Mouse (Mus musculus): ENCODE measurements around the gene Scaf1. TPM values are rescaled to one million over a fixed set of nuclear protein-coding genes. Genes with fewer than 3 reads are reported as not detected.

Scaf1 gene
- polyA plus RNA-seq, 1 experiment from 2014 or later: 34.8 TPM

DNA sequence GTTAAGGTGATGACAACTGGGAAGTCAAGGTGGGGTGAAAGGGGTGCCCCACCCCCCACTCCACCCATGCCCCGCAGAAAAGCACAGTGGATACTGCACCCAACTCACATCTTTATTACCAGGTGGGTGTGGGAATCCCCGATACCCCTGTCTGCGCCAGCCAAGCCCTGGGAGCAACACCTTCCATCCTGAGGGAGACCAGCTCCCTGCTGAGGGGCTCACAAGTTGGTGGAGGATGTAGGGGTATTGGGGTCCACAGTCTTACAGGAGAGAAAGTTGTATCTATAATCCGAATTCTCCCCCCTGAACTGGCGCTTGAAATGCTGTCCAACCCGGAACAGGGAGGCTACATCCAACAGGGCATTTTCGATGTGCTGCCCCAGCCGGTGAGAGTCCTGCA, 56.9 kb downstream of the Scaf1 start:
- 86% methylated on average over 8 of the region's 8 CpGs for WGBS
- 0 out of 2 replicates have a peak, but pooled peaks cover 3% of the 10 kb centered on the region for H3K4me1 ChIP-seq
- no peak for ATAC-seq (ENCODE audit: insufficient number of reproducible peaks, low FRiP score, low TSS enrichment, low read depth)

DNA sequence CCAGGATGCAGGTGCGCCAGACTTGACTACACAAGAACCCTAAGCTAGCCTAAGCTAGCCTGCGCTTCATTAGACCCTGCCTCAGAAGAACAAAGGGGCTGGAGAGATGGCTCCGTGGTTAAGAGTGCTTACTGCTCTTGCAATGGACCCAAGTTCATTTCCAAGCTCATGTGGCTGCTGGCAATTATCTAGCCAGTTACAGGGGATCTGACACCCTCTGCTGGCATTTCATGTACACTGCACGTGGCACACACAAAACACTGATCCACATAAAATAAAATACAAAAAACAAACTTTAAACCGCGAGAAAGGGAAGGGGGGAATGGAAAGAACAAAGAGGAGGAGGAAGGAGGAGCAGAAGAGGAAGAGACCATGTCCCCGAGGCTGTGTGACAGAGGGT, 58.0 kb downstream of the Scaf1 start:
- no peak overlapping the region for H3K4me3 ChIP-seq
- no peak overlapping the region for H3K4me2 ChIP-seq
- H3K9ac ChIP-seq: no peak overlapping the region
- peaks cover 36% of the 10 kb centered on the region for H3K36me3 ChIP-seq
- WGBS: 54% methylated on average over 7 of the region's 7 CpGs
- no peaks in the 10 kb centered on the region for H3K9me3 ChIP-seq
- H3K4me1 ChIP-seq: peaks cover 3% of the 10 kb centered on the region; the same call in 1 of the 2 replicates
- no peaks in the 10 kb centered on the region for H3K27me3 ChIP-seq
- H3K27ac ChIP-seq: no peak overlapping the region
- ATAC-seq (ENCODE audit: insufficient number of reproducible peaks, low FRiP score, low TSS enrichment, low read depth): no peak

More for the DNA sequence above, 56.9 kb downstream of the Scaf1 start:
- Histone ChIP-seq H3K9me3 (no peaks in the 10 kb centered on the region), H3K4me3 (no peak overlapping the region), H3K9ac (no peak overlapping the region), H3K27ac (no peak overlapping the region), H3K36me3 (peaks cover 44% of the 10 kb centered on the region), H3K27me3 (no peaks in the 10 kb centered on the region), H3K4me2 (no peak overlapping the region)

DNA sequence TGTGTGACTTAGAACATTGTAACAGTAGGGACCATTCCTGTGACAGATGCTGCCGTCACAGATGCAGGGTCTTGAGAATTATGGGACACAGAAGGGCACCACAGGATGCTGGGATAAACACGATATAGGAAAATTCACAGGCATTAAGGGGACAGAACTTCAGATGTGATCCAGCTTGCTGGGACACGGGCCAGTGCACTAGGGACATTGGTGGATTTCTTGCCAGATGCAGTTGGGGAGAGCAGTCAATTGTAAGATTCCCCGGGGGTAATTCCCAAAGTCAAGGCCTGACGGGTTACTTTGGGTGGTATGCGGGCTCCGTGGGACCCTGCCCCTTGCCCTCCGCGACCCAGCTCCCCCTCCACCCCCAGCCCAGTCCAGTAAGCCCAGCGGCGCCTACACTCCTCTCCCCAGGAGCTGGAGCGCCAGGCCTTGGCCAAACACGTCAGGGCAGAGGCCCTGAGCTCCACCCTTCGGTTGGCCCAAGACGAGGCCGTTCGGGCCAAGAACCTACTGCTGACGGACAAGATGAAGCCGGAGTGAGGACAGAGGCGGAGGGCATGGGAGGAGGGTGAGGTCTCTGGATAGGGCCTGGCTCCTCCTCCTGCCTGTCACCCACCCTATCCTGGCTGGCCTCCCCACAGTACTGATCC, 58.9 kb downstream of the Scaf1 start:
- ATAC-seq (ENCODE audit: insufficient number of reproducible peaks, low FRiP score, low TSS enrichment, low read depth): no peak
- peaks cover 31% of the 10 kb centered on the region for H3K36me3 ChIP-seq
- H3K27me3 ChIP-seq: no peaks in the 10 kb centered on the region
- no peak overlapping the region for H3K4me3 ChIP-seq
- H3K9ac ChIP-seq: no peak overlapping the region
- H3K4me1 ChIP-seq: peaks cover 11% of the 10 kb centered on the region
- no peak overlapping the region for H3K4me2 ChIP-seq
- no peaks in the 10 kb centered on the region for H3K9me3 ChIP-seq
- WGBS: 69% methylated on average over 20 of the region's 20 CpGs
- H3K27ac ChIP-seq: no peak overlapping the region

DNA sequence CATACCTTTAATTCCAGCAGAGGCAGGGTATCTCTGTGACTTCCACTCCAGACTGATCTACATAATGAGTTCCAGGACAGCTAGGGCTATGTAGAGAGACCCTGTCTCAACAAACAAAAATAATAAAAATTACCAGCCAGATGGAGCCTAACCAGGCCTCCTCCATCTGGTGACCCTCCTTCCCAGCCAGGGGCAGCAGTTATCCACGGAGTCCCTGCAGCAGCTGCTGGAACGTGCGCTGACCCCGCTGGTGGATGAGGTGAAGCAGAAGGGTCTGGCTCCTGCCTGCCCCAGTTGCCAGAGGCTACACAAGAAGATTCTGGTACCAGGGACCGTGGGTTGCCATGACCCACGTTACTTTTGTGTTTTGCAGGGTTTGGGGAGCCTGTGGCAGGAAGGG, 59.9 kb downstream of the Scaf1 start:
- 57% methylated on average over 6 of the region's 6 CpGs for WGBS
- no peak overlapping the region for H3K9ac ChIP-seq
- H3K27ac ChIP-seq: no peak overlapping the region
- no peak overlapping the region for H3K4me3 ChIP-seq
- H3K27me3 ChIP-seq: peaks cover 7% of the 10 kb centered on the region
- peaks cover 20% of the 10 kb centered on the region for H3K36me3 ChIP-seq
- no peak overlapping the region for H3K4me2 ChIP-seq
- no peaks in the 10 kb centered on the region for H3K9me3 ChIP-seq
- ATAC-seq (ENCODE audit: insufficient number of reproducible peaks, low FRiP score, low TSS enrichment, low read depth): no peak
- H3K4me1 ChIP-seq: peaks cover 20% of the 10 kb centered on the region

DNA sequence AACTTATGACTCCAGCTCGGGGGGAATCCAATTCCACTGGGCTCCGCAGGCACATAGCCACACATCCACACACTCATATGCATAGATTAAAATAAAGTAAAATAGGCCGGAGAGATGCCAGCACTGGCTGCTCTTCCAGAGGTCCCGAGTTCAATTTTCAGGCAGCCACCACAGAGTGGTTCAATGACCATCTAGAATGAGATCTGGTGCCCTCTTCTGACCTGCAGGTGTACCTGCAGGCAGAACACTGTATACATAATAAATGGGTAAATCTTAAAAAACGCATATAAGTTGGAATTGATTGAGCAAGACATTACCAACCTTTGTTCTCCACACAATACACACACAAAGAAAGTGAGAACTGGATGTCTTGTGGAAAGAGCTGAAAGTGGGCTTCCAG, 60.5 kb downstream of the Scaf1 start:
- Histone ChIP-seq H3K9me3 (no peaks in the 10 kb centered on the region), H3K36me3 (peaks cover 14% of the 10 kb centered on the region), H3K27ac (no peak overlapping the region), H3K27me3 (peaks cover 13% of the 10 kb centered on the region), H3K4me3 (no peak overlapping the region), H3K9ac (no peak overlapping the region), H3K4me2 (no peak overlapping the region), H3K4me1 (peaks cover 21% of the 10 kb centered on the region)
- no peak for ATAC-seq (ENCODE audit: insufficient number of reproducible peaks, low FRiP score, low TSS enrichment, low read depth)
- WGBS: 57% methylated on average over 5 of the region's 5 CpGs

DNA sequence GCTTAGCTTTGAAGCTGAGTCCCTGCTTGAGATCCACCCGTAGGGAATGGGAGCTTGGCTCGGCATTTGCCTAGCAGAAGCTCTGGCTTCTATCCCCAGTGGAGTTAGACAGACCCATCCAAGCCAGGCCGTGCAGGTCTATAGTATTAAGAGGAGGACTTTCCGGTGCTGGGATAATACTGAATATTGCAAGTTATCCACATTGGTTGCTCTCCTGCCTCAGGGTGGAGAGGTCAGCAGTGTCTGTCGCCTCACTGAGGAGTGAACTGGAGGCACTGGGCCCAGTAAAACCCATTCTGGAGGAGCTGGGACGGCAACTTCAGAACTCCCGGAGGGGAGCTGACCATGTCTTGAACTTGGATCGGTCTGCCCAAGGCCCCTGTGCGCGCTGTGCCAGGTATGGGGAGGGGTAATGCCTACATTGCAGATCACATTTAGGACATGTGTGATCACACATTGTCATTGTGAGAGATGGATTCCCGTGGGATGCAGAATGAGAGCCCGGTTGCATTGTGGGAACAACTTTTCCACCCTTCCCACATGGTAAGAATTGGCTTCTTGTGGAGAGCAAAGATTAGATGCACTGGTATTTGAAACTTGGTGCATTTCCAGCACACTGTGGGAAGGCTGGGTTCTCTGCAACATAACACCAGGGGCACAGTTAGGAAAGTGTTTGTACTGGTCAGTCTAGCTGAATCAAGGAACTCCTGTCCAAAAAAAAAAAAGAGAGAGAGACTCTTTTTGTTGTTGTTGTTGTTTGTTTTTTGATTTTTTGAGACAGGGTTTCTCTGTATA, 61.9 kb downstream of the Scaf1 start:
- H3K4me1 ChIP-seq: peaks cover 21% of the 10 kb centered on the region
- no peak overlapping the region for H3K27ac ChIP-seq
- H3K9ac ChIP-seq: no peak overlapping the region
- H3K36me3 ChIP-seq: peaks cover 3% of the 10 kb centered on the region
- H3K4me2 ChIP-seq: no peak overlapping the region
- H3K27me3 ChIP-seq: peaks cover 26% of the 10 kb centered on the region
- no peak for ATAC-seq (ENCODE audit: insufficient number of reproducible peaks, low FRiP score, low TSS enrichment, low read depth)
- 79% methylated on average over 12 of the region's 12 CpGs for WGBS
- H3K4me3 ChIP-seq: no peak overlapping the region
- H3K9me3 ChIP-seq: no peaks in the 10 kb centered on the region

DNA sequence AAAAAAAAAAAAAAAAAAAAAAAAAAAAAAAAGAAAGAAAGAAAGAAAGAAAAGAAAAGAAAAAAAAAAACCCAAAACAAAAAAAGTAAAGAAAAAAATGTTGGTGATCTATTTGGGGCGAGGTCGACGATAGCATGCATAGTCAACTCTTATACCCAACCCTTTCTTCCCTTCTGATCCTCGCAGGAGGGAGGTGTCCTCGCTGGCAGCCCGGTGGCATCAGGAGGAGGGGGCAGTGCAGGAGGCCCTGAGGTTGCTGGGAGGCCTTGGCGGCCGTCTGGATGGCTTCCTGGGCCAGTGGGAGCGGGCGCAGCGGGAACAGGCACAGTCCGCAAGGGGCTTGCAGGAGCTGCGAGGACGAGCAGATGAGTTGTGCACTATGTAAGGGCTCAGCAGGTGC, 62.6 kb downstream of the Scaf1 start:
- Histone ChIP-seq H3K9me3 (no peaks in the 10 kb centered on the region), H3K4me3 (no peak overlapping the region), H3K9ac (no peak overlapping the region), H3K36me3 (no peaks in the 10 kb centered on the region), H3K27me3 (peaks cover 29% of the 10 kb centered on the region), H3K27ac (no peak overlapping the region), H3K4me1 (peaks cover 21% of the 10 kb centered on the region), H3K4me2 (no peak overlapping the region)
- ATAC-seq (ENCODE audit: insufficient number of reproducible peaks, low FRiP score, low TSS enrichment, low read depth): no peak
- WGBS: 62% methylated on average over 13 of the region's 14 CpGs

Small RNA genes lying within 50 kb of the gene (microRNA-seq; reads per million reads assigned to microRNA genes)
- gene Mir7054: 1.2 reads per million

Other genes with a start within 250 kb of the Scaf1 start
- gene Nup62, start 200.3 kb downstream of the Scaf1 start, polyA plus RNA-seq (2015; fragmentation: Nextera tagmentation; extraction: Ambion mirVana): 83.6 and 88.0 TPM in 2 replicates
- 1.0 and 1.6 TPM in 2 replicates for gene Il4i1, start 200.0 kb downstream of the Scaf1 start, polyA plus RNA-seq (2015; fragmentation: Nextera tagmentation; extraction: Ambion mirVana)
- gene Atf5, start 199.7 kb downstream of the Scaf1 start, polyA plus RNA-seq (2015; fragmentation: Nextera tagmentation; extraction: Ambion mirVana): 5.7 and 6.2 TPM in 2 replicates
- gene Akt1s1, start 167.4 kb downstream of the Scaf1 start, polyA plus RNA-seq (2015; fragmentation: Nextera tagmentation; extraction: Ambion mirVana): 118 and 124 TPM in 2 replicates
- 82.6 and 89.6 TPM in 2 replicates for gene Tbc1d17, start 167.3 kb downstream of the Scaf1 start, polyA plus RNA-seq (2015; fragmentation: Nextera tagmentation; extraction: Ambion mirVana)
- gene Pnkp, start 159.2 kb downstream of the Scaf1 start, polyA plus RNA-seq (2015; fragmentation: Nextera tagmentation; extraction: Ambion mirVana): 29.7 and 29.8 TPM in 2 replicates
- gene Ptov1, start 146.6 kb downstream of the Scaf1 start, polyA plus RNA-seq (2015; fragmentation: Nextera tagmentation; extraction: Ambion mirVana): 286 and 373 TPM in 2 replicates
- gene Med25, start 123.7 kb downstream of the Scaf1 start, polyA plus RNA-seq (2015; fragmentation: Nextera tagmentation; extraction: Ambion mirVana): 103 and 109 TPM in 2 replicates
- 22.8 and 24.2 TPM in 2 replicates for gene Fuz, start 120.3 kb downstream of the Scaf1 start, polyA plus RNA-seq (2015; fragmentation: Nextera tagmentation; extraction: Ambion mirVana)
- 68.8 and 71.9 TPM in 2 replicates for gene Ap2a1, start 86.9 kb downstream of the Scaf1 start, polyA plus RNA-seq (2015; fragmentation: Nextera tagmentation; extraction: Ambion mirVana)
- 0.17 TPM in 1 of 2 replicates, not detected in the other for gene Tsks, start 73.2 kb downstream of the Scaf1 start, polyA plus RNA-seq (2015; fragmentation: Nextera tagmentation; extraction: Ambion mirVana)
- 27.9 and 28.3 TPM in 2 replicates for gene Cpt1c, start 41.5 kb downstream of the Scaf1 start, polyA plus RNA-seq (2015; fragmentation: Nextera tagmentation; extraction: Ambion mirVana)
- gene Prmt1, start 29.8 kb downstream of the Scaf1 start, polyA plus RNA-seq (2015; fragmentation: Nextera tagmentation; extraction: Ambion mirVana): 408 and 429 TPM in 2 replicates
- 101 and 105 TPM in 2 replicates for gene Irf3, start 18.7 kb downstream of the Scaf1 start, polyA plus RNA-seq (2015; fragmentation: Nextera tagmentation; extraction: Ambion mirVana)
- gene Bcl2l12, start 17.7 kb downstream of the Scaf1 start, polyA plus RNA-seq (2015; fragmentation: Nextera tagmentation; extraction: Ambion mirVana): 58.8 and 59.4 TPM in 2 replicates
- gene Rras, start 1.6 kb upstream of the Scaf1 start, polyA plus RNA-seq (2015; fragmentation: Nextera tagmentation; extraction: Ambion mirVana): 44.9 and 49.1 TPM in 2 replicates
- 9.3 and 11.5 TPM in 2 replicates for gene Prr12, start 36.5 kb upstream of the Scaf1 start, polyA plus RNA-seq (2015; fragmentation: Nextera tagmentation; extraction: Ambion mirVana)
- 63.0 and 70.3 TPM in 2 replicates for gene Nosip, start 46.1 kb upstream of the Scaf1 start, polyA plus RNA-seq (2015; fragmentation: Nextera tagmentation; extraction: Ambion mirVana)
- gene Prrg2, start 46.3 kb upstream of the Scaf1 start, polyA plus RNA-seq (2015; fragmentation: Nextera tagmentation; extraction: Ambion mirVana): 23.1 and 25.1 TPM in 2 replicates
- gene Rcn3, start 75.9 kb upstream of the Scaf1 start, polyA plus RNA-seq (2015; fragmentation: Nextera tagmentation; extraction: Ambion mirVana): 653 and 714 TPM in 2 replicates
- gene Fcgrt, start 87.5 kb upstream of the Scaf1 start, polyA plus RNA-seq (2015; fragmentation: Nextera tagmentation; extraction: Ambion mirVana): 99.7 and 121 TPM in 2 replicates
- 1,215 and 1,484 TPM in 2 replicates for gene Rps11, start 108.1 kb upstream of the Scaf1 start, polyA plus RNA-seq (2015; fragmentation: Nextera tagmentation; extraction: Ambion mirVana)
- 1,220 and 1,390 TPM in 2 replicates for gene Rpl13a, start 112.4 kb upstream of the Scaf1 start, polyA plus RNA-seq (2015; fragmentation: Nextera tagmentation; extraction: Ambion mirVana)
- 0.65 TPM in 1 of 2 replicates, not detected in the other for gene Gm45713, start 119.9 kb upstream of the Scaf1 start, polyA plus RNA-seq (2015; fragmentation: Nextera tagmentation; extraction: Ambion mirVana)
- gene Flt3l, start 120.1 kb upstream of the Scaf1 start, polyA plus RNA-seq (2015; fragmentation: Nextera tagmentation; extraction: Ambion mirVana): 2.1 and 2.7 TPM in 2 replicates
- gene Pih1d1, start 137.9 kb upstream of the Scaf1 start, polyA plus RNA-seq (2015; fragmentation: Nextera tagmentation; extraction: Ambion mirVana): 76.3 and 84.6 TPM in 2 replicates
- 44.1 and 49.1 TPM in 2 replicates for gene Aldh16a1, start 138.2 kb upstream of the Scaf1 start, polyA plus RNA-seq (2015; fragmentation: Nextera tagmentation; extraction: Ambion mirVana)
- gene Slc17a7, start 147.6 kb upstream of the Scaf1 start, polyA plus RNA-seq (2015; fragmentation: Nextera tagmentation; extraction: Ambion mirVana): 0.12 and 0.24 TPM in 2 replicates
- gene Gfy, start 163.2 kb upstream of the Scaf1 start, polyA plus RNA-seq (2015; fragmentation: Nextera tagmentation; extraction: Ambion mirVana): not detected in 2 replicates
- gene Pth2, start 164.6 kb upstream of the Scaf1 start, polyA plus RNA-seq (2015; fragmentation: Nextera tagmentation; extraction: Ambion mirVana): not detected in 2 replicates
- gene Ccdc155, start 188.5 kb upstream of the Scaf1 start, polyA plus RNA-seq (2015; fragmentation: Nextera tagmentation; extraction: Ambion mirVana): 1.2 and 2.7 TPM in 2 replicates
- 51.2 and 64.5 TPM in 2 replicates for gene Dkkl1, start 195.8 kb upstream of the Scaf1 start, polyA plus RNA-seq (2015; fragmentation: Nextera tagmentation; extraction: Ambion mirVana)
- 131 and 134 TPM in 2 replicates for gene Tead2, start 199.4 kb upstream of the Scaf1 start, polyA plus RNA-seq (2015; fragmentation: Nextera tagmentation; extraction: Ambion mirVana)
- gene Cd37, start 222.8 kb upstream of the Scaf1 start, polyA plus RNA-seq (2015; fragmentation: Nextera tagmentation; extraction: Ambion mirVana): 3.8 and 5.1 TPM in 2 replicates
- gene Slc6a16, start 224.7 kb upstream of the Scaf1 start, polyA plus RNA-seq (2015; fragmentation: Nextera tagmentation; extraction: Ambion mirVana): 0.09 TPM in 1 of 2 replicates, not detected in the other

Measured in limb, embryonic 15.5 days (tissue).